13 mouse cellular contexts compared by ENCODE assay signal in the genomic region with DNA sequence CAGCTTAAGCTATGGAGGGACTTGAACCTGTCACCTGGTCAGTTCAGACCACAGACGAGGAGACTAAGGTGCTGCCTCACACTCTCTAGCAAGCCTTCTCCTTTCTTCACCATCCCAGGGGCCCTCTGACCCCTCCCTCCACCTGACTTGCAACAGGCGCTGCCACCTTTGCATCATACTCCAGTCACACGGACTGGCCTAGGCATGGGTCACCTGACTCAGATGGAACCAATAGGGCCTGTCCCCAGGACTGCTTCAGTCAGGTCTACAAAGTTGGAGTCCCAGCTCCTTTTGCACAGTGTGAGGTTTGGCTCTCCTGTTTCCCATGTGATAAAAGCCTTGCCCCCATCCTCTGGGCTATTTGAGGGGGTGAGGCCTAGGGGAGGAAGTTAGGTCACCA. TPM values are rescaled to one million over a fixed set of nuclear protein-coding genes. Genes with fewer than 3 reads are reported as not detected.
A peak's percentile ranks its signal among the peaks of the same experiment; 100 is the strongest.
DNase-seq lines count a peak whose midpoint lies in the region; ATAC-seq and TF ChIP-seq lines count a peak whose summit lies in the region.
"Had no signal": no experiment of that assay in that cellular context is flagged by ENCODE, and none has a peak within 500 bp of the region (broad histone marks: within the 10 kb centered on the region; RNA-seq: fewer than 3 reads in every experiment).

No protein-coding gene starts in this region.

- TF ChIP-seq CTCF in liver, postnatal 0 days (IDR thresholded peaks at IDR 0.05; ENCODE audit: low read depth) = no peak

- H3K4me3 ChIP-seq in embryonic facial prominence, embryonic 11.5 days (ENCODE audit: low read depth, low read length) = no peak overlapping the region
- H3K4me3 ChIP-seq in embryonic facial prominence, embryonic 10.5 days = no peak overlapping the region
- H3K4me3 ChIP-seq in liver, embryonic 13.5 days (replicated peaks) = no peak overlapping the region
- no peak overlapping the region for H3K4me3 ChIP-seq in liver, postnatal 0 days (ENCODE audit: low read depth, low read length)
- H3K4me3 ChIP-seq: forebrain, embryonic 12.5 days had no signal

- 0 out of 2 replicates have a peak, but pooled peaks have one; percentile 16 for ATAC-seq in embryonic facial prominence, embryonic 11.5 days (replicated peaks; ENCODE audit: insufficient number of reproducible peaks, low FRiP score, low TSS enrichment, low read depth)
- peak; percentile 20; the same call in 1 of the 2 replicates for ATAC-seq in liver, embryonic 13.5 days (ENCODE audit: low read depth)
- ATAC-seq in liver, postnatal 0 days = peak; percentile 62

- DNase-seq in embryonic facial prominence, embryonic 11.5 days (ENCODE audit: low spot score) = no peak
- DNase-seq in embryonic facial prominence, embryonic 10.5 days (ENCODE audit: low spot score) = no peak
- DNase-seq in liver, embryonic 13.5 days = no peak
- DNase-seq in liver (no peak), MN1 (ENCODE audit: low spot score) (peak; percentile 33)
- peak; percentile 55 for DNase-seq in liver, postnatal 0 days
- no peak for DNase-seq in spleen, adult 12 weeks (ENCODE audit: low spot score)
- DNase-seq in ovary, postnatal 36 days (ENCODE audit: low spot score) = no peak
- DNase-seq: thymus, adult 18-20 months had no signal

- H3K4me2 ChIP-seq in embryonic facial prominence, embryonic 11.5 days (ENCODE audit: low read depth, low read length) = no peak overlapping the region
- no peak overlapping the region for H3K4me2 ChIP-seq in liver, embryonic 13.5 days
- H3K4me2 ChIP-seq in liver, postnatal 0 days (ENCODE audit: low read depth, low read length) = no peak overlapping the region
- H3K4me2 ChIP-seq: forebrain, embryonic 12.5 days; heart, embryonic 11.5 days; hindbrain, embryonic 14.5 days had no signal

- H3K27ac ChIP-seq in embryonic facial prominence, embryonic 11.5 days (replicated peaks; ENCODE audit: low read depth, low read length) = no peak overlapping the region
- H3K27ac ChIP-seq in embryonic facial prominence, embryonic 10.5 days (replicated peaks) = no peak overlapping the region
- no peak overlapping the region for H3K27ac ChIP-seq in liver, embryonic 13.5 days
- peak overlapping the region; percentile 22; the same call in 1 of the 2 replicates for H3K27ac ChIP-seq in liver, postnatal 0 days (ENCODE audit: low read depth)
- H3K27ac ChIP-seq: forebrain, embryonic 12.5 days; hindbrain, embryonic 14.5 days had no signal

- 70% methylated on average over 3 of the region's 3 CpGs for WGBS in embryonic facial prominence, embryonic 11.5 days
- WGBS in embryonic facial prominence, embryonic 10.5 days = 82% methylated on average over 3 of the region's 3 CpGs
- 65% methylated on average over 3 of the region's 3 CpGs for WGBS in liver, embryonic 13.5 days (ENCODE audit: insufficient replicate concordance)
- WGBS in liver, postnatal 0 days (ENCODE audit: insufficient replicate concordance) = 69% methylated on average over 3 of the region's 3 CpGs

- no peaks in the 10 kb centered on the region for H3K9me3 ChIP-seq in embryonic facial prominence, embryonic 11.5 days (replicated peaks; ENCODE audit: control insufficient read depth, low read length)
- H3K9me3 ChIP-seq in embryonic facial prominence, embryonic 10.5 days = no peaks in the 10 kb centered on the region
- H3K9me3 ChIP-seq in liver, embryonic 13.5 days (replicated peaks) = no peaks in the 10 kb centered on the region
- H3K9me3 ChIP-seq in liver, postnatal 0 days (ENCODE audit: low read length) = no peaks in the 10 kb centered on the region
- H3K9me3 ChIP-seq: forebrain, embryonic 12.5 days had no signal

- H3K36me3 ChIP-seq in embryonic facial prominence, embryonic 11.5 days (replicated peaks; ENCODE audit: control insufficient read depth, insufficient read depth, low read depth, low read length) = no peaks in the 10 kb centered on the region
- peaks cover 12% of the 10 kb centered on the region for H3K36me3 ChIP-seq in embryonic facial prominence, embryonic 10.5 days (replicated peaks)
- peaks cover 29% of the 10 kb centered on the region for H3K36me3 ChIP-seq in liver, embryonic 13.5 days
- peaks cover 23% of the 10 kb centered on the region for H3K36me3 ChIP-seq in liver, postnatal 0 days (replicated peaks; ENCODE audit: insufficient read depth, low read length)
- H3K36me3 ChIP-seq: forebrain, embryonic 12.5 days had no signal

- H3K27me3 ChIP-seq in embryonic facial prominence, embryonic 11.5 days (ENCODE audit: control insufficient read depth, insufficient read depth, low read length) = no peaks in the 10 kb centered on the region
- no peaks in the 10 kb centered on the region for H3K27me3 ChIP-seq in embryonic facial prominence, embryonic 10.5 days (replicated peaks; ENCODE audit: low read depth, poor library complexity, severe bottlenecking)
- H3K27me3 ChIP-seq in liver, embryonic 13.5 days = no peaks in the 10 kb centered on the region
- no peaks in the 10 kb centered on the region for H3K27me3 ChIP-seq in liver, postnatal 0 days (ENCODE audit: insufficient read depth, low read length)
- H3K27me3 ChIP-seq: forebrain, embryonic 12.5 days had no signal

- no peak overlapping the region for H3K9ac ChIP-seq in embryonic facial prominence, embryonic 11.5 days (replicated peaks; ENCODE audit: low read length)
- no peak overlapping the region for H3K9ac ChIP-seq in liver, embryonic 13.5 days
- no peak overlapping the region for H3K9ac ChIP-seq in liver, postnatal 0 days (replicated peaks)
- H3K9ac ChIP-seq: forebrain, embryonic 12.5 days; hindbrain, embryonic 14.5 days had no signal

- TF ChIP-seq EP300 in liver, postnatal 0 days (IDR thresholded peaks at IDR 0.05; ENCODE audit: low read depth) = no peak

- no peaks in the 10 kb centered on the region for H3K4me1 ChIP-seq in embryonic facial prominence, embryonic 11.5 days (ENCODE audit: control insufficient read depth, insufficient read depth, low read length)
- peaks cover 3% of the 10 kb centered on the region; the same call in 1 of the 2 replicates for H3K4me1 ChIP-seq in embryonic facial prominence, embryonic 10.5 days
- no peaks in the 10 kb centered on the region for H3K4me1 ChIP-seq in liver, embryonic 13.5 days (replicated peaks)
- no peaks in the 10 kb centered on the region for H3K4me1 ChIP-seq in liver, postnatal 0 days (ENCODE audit: insufficient read depth)
- H3K4me1 ChIP-seq: forebrain, embryonic 12.5 days had no signal

RNA-seq across cellular contexts. Expression of a gene that starts 14.1 kb away (rescaled TPM):
- 768 and 796 TPM in 2 replicates for polyA plus RNA-seq in embryonic facial prominence, embryonic 11.5 days (2014; fragmentation: Nextera tagmentation; extraction: Ambion mirVana)
- 494 and 508 TPM in 2 replicates for polyA plus RNA-seq in embryonic facial prominence, embryonic 10.5 days (2016; fragmentation: Nextera tagmentation; extraction: Ambion mirVana)
- 184 and 217 TPM in 2 replicates for polyA plus RNA-seq in liver, embryonic 13.5 days (2015; fragmentation: Nextera tagmentation; extraction: Ambion mirVana)
- polyA plus RNA-seq in liver, postnatal 0 days (2015; fragmentation: Nextera tagmentation; extraction: Ambion mirVana) = 153 and 164 TPM in 2 replicates

RNA-seq across cellular contexts. Expression of a gene that starts 19.8 kb away (rescaled TPM):
- 7.7 and 9.1 TPM in 2 replicates for polyA plus RNA-seq in embryonic facial prominence, embryonic 11.5 days (2014; fragmentation: Nextera tagmentation; extraction: Ambion mirVana)
- 9.6 and 11.1 TPM in 2 replicates for polyA plus RNA-seq in embryonic facial prominence, embryonic 10.5 days (2016; fragmentation: Nextera tagmentation; extraction: Ambion mirVana)
- 8.2 and 10.5 TPM in 2 replicates for polyA plus RNA-seq in liver, embryonic 13.5 days (2015; fragmentation: Nextera tagmentation; extraction: Ambion mirVana)
- 15.2 and 17.0 TPM in 2 replicates for polyA plus RNA-seq in liver, postnatal 0 days (2015; fragmentation: Nextera tagmentation; extraction: Ambion mirVana)

RNA-seq across cellular contexts. Expression of a gene that starts 57.7 kb away (rescaled TPM):
- polyA plus RNA-seq in embryonic facial prominence, embryonic 11.5 days (2014; fragmentation: Nextera tagmentation; extraction: Ambion mirVana) = 1.2 and 1.4 TPM in 2 replicates
- 0.73 and 1.2 TPM in 2 replicates for polyA plus RNA-seq in embryonic facial prominence, embryonic 10.5 days (2016; fragmentation: Nextera tagmentation; extraction: Ambion mirVana)
- polyA plus RNA-seq in liver, embryonic 13.5 days (2015; fragmentation: Nextera tagmentation; extraction: Ambion mirVana) = 0.03 and 0.05 TPM in 2 replicates
- not detected in 2 replicates for polyA plus RNA-seq in liver, postnatal 0 days (2015; fragmentation: Nextera tagmentation; extraction: Ambion mirVana)
- polyA plus RNA-seq: CD4-positive, CD25-positive, alpha-beta regulatory T cell, adult 4 months had no signal

Comparison
In these comparisons a context has a peak if more than half of its experiments do, and no peak if none do; other contexts are left out.
1. DNase-seq: peak in MN1 (single experiment) and liver, postnatal 0 days (single experiment); none in embryonic facial prominence, embryonic 11.5 days (single experiment), embryonic facial prominence, embryonic 10.5 days (single experiment), liver, embryonic 13.5 days (single experiment), liver (single experiment), spleen, adult 12 weeks (single experiment) and ovary, postnatal 36 days (single experiment).
2. Peak in every context shown above with its lines, with median percentiles within 50 percentile points of each other: ATAC-seq.